Mouse (Mus musculus): ENCODE data around the gene Slc39a11. TPM values are rescaled to one million over a fixed set of nuclear protein-coding genes. Genes with fewer than 3 reads are reported as not detected.
A peak's percentile ranks its signal among the peaks of the same experiment; 100 is the strongest.

Gene Slc39a11
- total RNA-seq, 2 experiments from 2014 or later: 17.7 to 19.1 TPM

GRCm38 (mm10) chr11:113335706-113336105 is 314.2 kb downstream of the Slc39a11 start:
- no peak for ATAC-seq (replicated peaks; ENCODE audit: low FRiP score, low TSS enrichment, poor library complexity, severe bottlenecking)

- ATAC-seq (replicated peaks; ENCODE audit: low FRiP score, low TSS enrichment, poor library complexity, severe bottlenecking): no peak
Observed at GRCm38 (mm10) chr11:113334444-113334881, 315.4 kb downstream of the Slc39a11 start.

GRCm38 (mm10) chr11:113333535-113333934 is 316.3 kb downstream of the Slc39a11 start:
- no peak for ATAC-seq (replicated peaks; ENCODE audit: low FRiP score, low TSS enrichment, poor library complexity, severe bottlenecking)

GRCm38 (mm10) chr11:113330061-113330591 is 319.8 kb downstream of the Slc39a11 start:
- no peak for ATAC-seq (replicated peaks; ENCODE audit: low FRiP score, low TSS enrichment, poor library complexity, severe bottlenecking)

- ATAC-seq (replicated peaks; ENCODE audit: low FRiP score, low TSS enrichment, poor library complexity, severe bottlenecking): no peak
Observed at GRCm38 (mm10) chr11:113327499-113328062, 322.3 kb downstream of the Slc39a11 start.

GRCm38 (mm10) chr11:113326387-113327011 is 323.4 kb downstream of the Slc39a11 start:
- peak; percentile 95 for ATAC-seq (replicated peaks; ENCODE audit: low FRiP score, low TSS enrichment, poor library complexity, severe bottlenecking)

GRCm38 (mm10) chr11:113321601-113322000 is 328.3 kb downstream of the Slc39a11 start:
- ATAC-seq (replicated peaks; ENCODE audit: low FRiP score, low TSS enrichment, poor library complexity, severe bottlenecking): no peak

GRCm38 (mm10) chr11:113309265-113309951 is 340.5 kb downstream of the Slc39a11 start:
- ATAC-seq (replicated peaks; ENCODE audit: low FRiP score, low TSS enrichment, poor library complexity, severe bottlenecking): no peak

- no peak for ATAC-seq (replicated peaks; ENCODE audit: low FRiP score, low TSS enrichment, poor library complexity, severe bottlenecking)
Observed at GRCm38 (mm10) chr11:113308256-113308941, 341.5 kb downstream of the Slc39a11 start.

- no peak for ATAC-seq (replicated peaks; ENCODE audit: low FRiP score, low TSS enrichment, poor library complexity, severe bottlenecking)
Observed at GRCm38 (mm10) chr11:113303204-113303603, 346.7 kb downstream of the Slc39a11 start.

- ATAC-seq (replicated peaks; ENCODE audit: low FRiP score, low TSS enrichment, poor library complexity, severe bottlenecking): no peak
Observed at GRCm38 (mm10) chr11:113299492-113299891, 350.4 kb downstream of the Slc39a11 start.

GRCm38 (mm10) chr11:113297765-113298164 is 352.1 kb downstream of the Slc39a11 start:
- ATAC-seq (replicated peaks; ENCODE audit: low FRiP score, low TSS enrichment, poor library complexity, severe bottlenecking): peak; percentile 83

- no peak for ATAC-seq (replicated peaks; ENCODE audit: low FRiP score, low TSS enrichment, poor library complexity, severe bottlenecking)
Observed at GRCm38 (mm10) chr11:113296912-113297625, 352.8 kb downstream of the Slc39a11 start.

- 0 out of 2 replicates have a peak, but pooled peaks have one; percentile 31 for ATAC-seq (replicated peaks; ENCODE audit: low FRiP score, low TSS enrichment, poor library complexity, severe bottlenecking)
Observed at GRCm38 (mm10) chr11:113296162-113296561, 353.7 kb downstream of the Slc39a11 start.

GRCm38 (mm10) chr11:113294518-113294917 is 355.4 kb downstream of the Slc39a11 start:
- no peak for ATAC-seq (replicated peaks; ENCODE audit: low FRiP score, low TSS enrichment, poor library complexity, severe bottlenecking)

GRCm38 (mm10) chr11:113292906-113293614 is 356.8 kb downstream of the Slc39a11 start:
- ATAC-seq (replicated peaks; ENCODE audit: low FRiP score, low TSS enrichment, poor library complexity, severe bottlenecking): no peak

GRCm38 (mm10) chr11:113291781-113292714 is 357.8 kb downstream of the Slc39a11 start:
- ATAC-seq (replicated peaks; ENCODE audit: low FRiP score, low TSS enrichment, poor library complexity, severe bottlenecking): no peak

- ATAC-seq (replicated peaks; ENCODE audit: low FRiP score, low TSS enrichment, poor library complexity, severe bottlenecking): no peak
Observed at GRCm38 (mm10) chr11:113290911-113291310, 359.0 kb downstream of the Slc39a11 start.

All from megakaryocyte-erythroid progenitor cell, adult 5-6 weeks (primary cell).